Mouse (Mus musculus): ENCODE measurements around the gene Jph2. TPM values are rescaled to one million over a fixed set of nuclear protein-coding genes. Genes with fewer than 3 reads are reported as not detected.
A peak's percentile ranks its signal among the peaks of the same experiment; 100 is the strongest.
"Not testable (repeated sequence)": the region's sequence is repeated elsewhere in the genome, so short reads cannot be mapped to it uniquely, and the experiment has no call there.

Jph2 gene
- polyA plus RNA-seq, 1 experiment from 2014 or later = 0.42 TPM

GRCm38 (mm10) chr2:163418841-163419345 is 21.1 kb upstream of the Jph2 start:
- Histone ChIP-seq H3K4me3 (ENCODE audit: low read depth, low read length) (peak overlapping the region; percentile 89), H3K4me1 (ENCODE audit: control insufficient read depth, insufficient read depth, low read length) (no peaks in the 10 kb centered on the region; the same call in 1 of the 2 replicates), H3K9me3 (replicated peaks; ENCODE audit: control insufficient read depth, low read length) (no peaks in the 10 kb centered on the region), H3K9ac (replicated peaks; ENCODE audit: low read length) (peak overlapping the region; percentile 81), H3K4me2 (ENCODE audit: low read depth, low read length) (peak overlapping the region; percentile 77), H3K36me3 (replicated peaks; ENCODE audit: control insufficient read depth, insufficient read depth, low read depth, low read length) (no peaks in the 10 kb centered on the region), H3K27ac (replicated peaks; ENCODE audit: low read depth, low read length) (peak overlapping the region; percentile 53), H3K27me3 (ENCODE audit: control insufficient read depth, insufficient read depth, low read length) (no peaks in the 10 kb centered on the region)
- ATAC-seq (replicated peaks; ENCODE audit: insufficient number of reproducible peaks, low FRiP score, low TSS enrichment, low read depth) (peak; percentile 55), DNase-seq (ENCODE audit: low spot score) (peak; percentile 31)
- WGBS = 0% methylated on average over 25 of the region's 50 CpGs

GRCm38 (mm10) chr2:163417830-163418229 is 20.0 kb upstream of the Jph2 start:
- peak overlapping the region; percentile 77 for H3K4me2 ChIP-seq (ENCODE audit: low read depth, low read length)
- H3K27ac ChIP-seq (replicated peaks; ENCODE audit: low read depth, low read length) = no peak overlapping the region
- no peak overlapping the region for H3K9ac ChIP-seq (replicated peaks; ENCODE audit: low read length)
- ATAC-seq (replicated peaks; ENCODE audit: insufficient number of reproducible peaks, low FRiP score, low TSS enrichment, low read depth) (no peak), DNase-seq (ENCODE audit: low spot score) (no peak)
- no peak overlapping the region; the same call in 1 of the 2 replicates for H3K4me3 ChIP-seq (ENCODE audit: low read depth, low read length)
- no peaks in the 10 kb centered on the region; the same call in 1 of the 2 replicates for H3K4me1 ChIP-seq (ENCODE audit: control insufficient read depth, insufficient read depth, low read length)
- no peaks in the 10 kb centered on the region for H3K27me3 ChIP-seq (ENCODE audit: control insufficient read depth, insufficient read depth, low read length)
- no peaks in the 10 kb centered on the region; the same call in 1 of the 2 replicates for H3K36me3 ChIP-seq (replicated peaks; ENCODE audit: control insufficient read depth, insufficient read depth, low read depth, low read length)
- H3K9me3 ChIP-seq (replicated peaks; ENCODE audit: control insufficient read depth, low read length) = no peaks in the 10 kb centered on the region

- H3K4me3 ChIP-seq (ENCODE audit: low read depth, low read length) = no peak overlapping the region
- no peak overlapping the region for H3K27ac ChIP-seq (replicated peaks; ENCODE audit: low read depth, low read length)
- WGBS = 90% methylated on average over 6 of the region's 6 CpGs
- H3K9ac ChIP-seq (replicated peaks; ENCODE audit: low read length) = no peak overlapping the region
- H3K27me3 ChIP-seq (ENCODE audit: control insufficient read depth, insufficient read depth, low read length) = no peaks in the 10 kb centered on the region
- ATAC-seq (replicated peaks; ENCODE audit: insufficient number of reproducible peaks, low FRiP score, low TSS enrichment, low read depth) = no peak
- no peaks in the 10 kb centered on the region; the same call in 1 of the 2 replicates for H3K36me3 ChIP-seq (replicated peaks; ENCODE audit: control insufficient read depth, insufficient read depth, low read depth, low read length)
- H3K4me2 ChIP-seq (ENCODE audit: low read depth, low read length) = no peak overlapping the region
- no peaks in the 10 kb centered on the region for H3K9me3 ChIP-seq (replicated peaks; ENCODE audit: control insufficient read depth, low read length)
- DNase-seq (ENCODE audit: low spot score) = no peak
- no peaks in the 10 kb centered on the region; the same call in 1 of the 2 replicates for H3K4me1 ChIP-seq (ENCODE audit: control insufficient read depth, insufficient read depth, low read length)
Measured at GRCm38 (mm10) chr2:163417026-163417425, 19.2 kb upstream of the Jph2 start.

- no peak overlapping the region for H3K27ac ChIP-seq (replicated peaks; ENCODE audit: low read depth, low read length)
- H3K4me1 ChIP-seq (ENCODE audit: control insufficient read depth, insufficient read depth, low read length) = no peaks in the 10 kb centered on the region; the same call in 1 of the 2 replicates
- H3K36me3 ChIP-seq (replicated peaks; ENCODE audit: control insufficient read depth, insufficient read depth, low read depth, low read length) = no peaks in the 10 kb centered on the region; the same call in none of the 2 replicates
- H3K9ac ChIP-seq (replicated peaks; ENCODE audit: low read length) = no peak overlapping the region
- H3K9me3 ChIP-seq (replicated peaks; ENCODE audit: control insufficient read depth, low read length) = no peaks in the 10 kb centered on the region
- ATAC-seq (replicated peaks; ENCODE audit: insufficient number of reproducible peaks, low FRiP score, low TSS enrichment, low read depth) = no peak
- H3K4me2 ChIP-seq (ENCODE audit: low read depth, low read length) = no peak overlapping the region
- no peak overlapping the region for H3K4me3 ChIP-seq (ENCODE audit: low read depth, low read length)
- DNase-seq (ENCODE audit: low spot score) = no peak
- H3K27me3 ChIP-seq (ENCODE audit: control insufficient read depth, insufficient read depth, low read length) = no peaks in the 10 kb centered on the region
- WGBS = 90% methylated on average over 9 of the region's 9 CpGs
Measured at GRCm38 (mm10) chr2:163412846-163413590, 15.2 kb upstream of the Jph2 start.

GRCm38 (mm10) chr2:163412419-163412818 is 14.6 kb upstream of the Jph2 start:
- no peaks in the 10 kb centered on the region for H3K27me3 ChIP-seq (ENCODE audit: control insufficient read depth, insufficient read depth, low read length)
- H3K27ac ChIP-seq (replicated peaks; ENCODE audit: low read depth, low read length) = no peak overlapping the region
- H3K4me1 ChIP-seq (ENCODE audit: control insufficient read depth, insufficient read depth, low read length) = no peaks in the 10 kb centered on the region
- no peaks in the 10 kb centered on the region for H3K9me3 ChIP-seq (replicated peaks; ENCODE audit: control insufficient read depth, low read length)
- no peak overlapping the region for H3K4me2 ChIP-seq (ENCODE audit: low read depth, low read length)
- DNase-seq (ENCODE audit: low spot score) = no peak
- 98% methylated on average over 4 of the region's 4 CpGs for WGBS
- H3K4me3 ChIP-seq (ENCODE audit: low read depth, low read length) = no peak overlapping the region
- no peak overlapping the region for H3K9ac ChIP-seq (replicated peaks; ENCODE audit: low read length)
- ATAC-seq (replicated peaks; ENCODE audit: insufficient number of reproducible peaks, low FRiP score, low TSS enrichment, low read depth) = no peak
- H3K36me3 ChIP-seq (replicated peaks; ENCODE audit: control insufficient read depth, insufficient read depth, low read depth, low read length) = no peaks in the 10 kb centered on the region; the same call in none of the 2 replicates

GRCm38 (mm10) chr2:163411840-163412239 is 14.0 kb upstream of the Jph2 start:
- Histone ChIP-seq H3K27ac (replicated peaks; ENCODE audit: low read depth, low read length) (no peak overlapping the region), H3K9ac (replicated peaks; ENCODE audit: low read length) (no peak overlapping the region), H3K4me2 (ENCODE audit: low read depth, low read length) (no peak overlapping the region), H3K36me3 (replicated peaks; ENCODE audit: control insufficient read depth, insufficient read depth, low read depth, low read length) (no peaks in the 10 kb centered on the region; the same call in none of the 2 replicates), H3K27me3 (ENCODE audit: control insufficient read depth, insufficient read depth, low read length) (no peaks in the 10 kb centered on the region), H3K4me1 (ENCODE audit: control insufficient read depth, insufficient read depth, low read length) (no peaks in the 10 kb centered on the region), H3K4me3 (ENCODE audit: low read depth, low read length) (no peak overlapping the region), H3K9me3 (replicated peaks; ENCODE audit: control insufficient read depth, low read length) (no peaks in the 10 kb centered on the region)
- ATAC-seq (replicated peaks; ENCODE audit: insufficient number of reproducible peaks, low FRiP score, low TSS enrichment, low read depth) (no peak), DNase-seq (ENCODE audit: low spot score) (no peak)
- WGBS = 92% methylated on average over 4 of the region's 4 CpGs

GRCm38 (mm10) chr2:163411344-163411743 is 13.6 kb upstream of the Jph2 start:
- H3K9ac ChIP-seq (replicated peaks; ENCODE audit: low read length); H3K9me3 ChIP-seq (replicated peaks; ENCODE audit: control insufficient read depth, low read length); ATAC-seq (replicated peaks; ENCODE audit: insufficient number of reproducible peaks, low FRiP score, low TSS enrichment, low read depth); H3K4me1 ChIP-seq (ENCODE audit: control insufficient read depth, insufficient read depth, low read length); H3K27ac ChIP-seq (replicated peaks; ENCODE audit: low read depth, low read length); H3K27me3 ChIP-seq (ENCODE audit: control insufficient read depth, insufficient read depth, low read length); H3K4me3 ChIP-seq (ENCODE audit: low read depth, low read length); DNase-seq (ENCODE audit: low spot score); H3K4me2 ChIP-seq (ENCODE audit: low read depth, low read length); H3K36me3 ChIP-seq (replicated peaks; ENCODE audit: control insufficient read depth, insufficient read depth, low read depth, low read length): not testable (repeated sequence)
- 99% methylated on average over 3 of the region's 3 CpGs for WGBS

- H3K4me2 ChIP-seq (ENCODE audit: low read depth, low read length) = no peak overlapping the region
- H3K27me3 ChIP-seq (ENCODE audit: control insufficient read depth, insufficient read depth, low read length) = no peaks in the 10 kb centered on the region
- H3K9me3 ChIP-seq (replicated peaks; ENCODE audit: control insufficient read depth, low read length) = no peaks in the 10 kb centered on the region
- no peak overlapping the region for H3K9ac ChIP-seq (replicated peaks; ENCODE audit: low read length)
- 91% methylated on average over 3 of the region's 3 CpGs for WGBS
- H3K4me3 ChIP-seq (ENCODE audit: low read depth, low read length) = no peak overlapping the region
- DNase-seq (ENCODE audit: low spot score) (no peak), ATAC-seq (replicated peaks; ENCODE audit: insufficient number of reproducible peaks, low FRiP score, low TSS enrichment, low read depth) (no peak)
- no peaks in the 10 kb centered on the region; the same call in none of the 2 replicates for H3K36me3 ChIP-seq (replicated peaks; ENCODE audit: control insufficient read depth, insufficient read depth, low read depth, low read length)
- no peak overlapping the region for H3K27ac ChIP-seq (replicated peaks; ENCODE audit: low read depth, low read length)
- no peaks in the 10 kb centered on the region for H3K4me1 ChIP-seq (ENCODE audit: control insufficient read depth, insufficient read depth, low read length)
Measured at GRCm38 (mm10) chr2:163410211-163410610, 12.4 kb upstream of the Jph2 start.
